ENCODE assay signal across 7 mouse cellular contexts in genomic region chr1:33720231-33720630, GRCm38 (mm10). TPM values are rescaled to one million over a fixed set of nuclear protein-coding genes. Genes with fewer than 3 reads are reported as not detected.
DNase-seq lines count a peak whose midpoint lies in the region; ATAC-seq lines count a peak whose summit lies in the region.

No protein-coding gene starts in this region.

- WGBS in lung, embryonic 15.5 days: under 1% methylated on average over 41 of the region's 41 CpGs
- under 1% methylated on average over 41 of the region's 41 CpGs for WGBS in embryonic facial prominence, embryonic 11.5 days
- WGBS in hindbrain, embryonic 13.5 days: under 1% methylated on average over 40 of the region's 41 CpGs
- WGBS in midbrain, embryonic 16.5 days: under 1% methylated on average over 41 of the region's 41 CpGs

- H3K4me3 ChIP-seq in lung, embryonic 15.5 days: peak overlapping the region; percentile 64
- peak overlapping the region; percentile 71 for H3K4me3 ChIP-seq in embryonic facial prominence, embryonic 11.5 days (ENCODE audit: low read depth, low read length)
- H3K4me3 ChIP-seq in hindbrain, embryonic 13.5 days: peak overlapping the region; percentile 80
- H3K4me3 ChIP-seq in midbrain, embryonic 16.5 days (ENCODE audit: low read depth, low read length): peak overlapping the region; percentile 82

- H3K9me3 ChIP-seq in lung, embryonic 15.5 days: no peaks in the 10 kb centered on the region
- H3K9me3 ChIP-seq in embryonic facial prominence, embryonic 11.5 days (replicated peaks; ENCODE audit: control insufficient read depth, low read length): no peaks in the 10 kb centered on the region
- no peaks in the 10 kb centered on the region for H3K9me3 ChIP-seq in hindbrain, embryonic 13.5 days
- H3K9me3 ChIP-seq in midbrain, embryonic 16.5 days (replicated peaks; ENCODE audit: control insufficient read depth, low read length, poor library complexity, severe bottlenecking): no peaks in the 10 kb centered on the region

- DNase-seq in lung, adult 18-20 months: no peak
- DNase-seq in embryonic facial prominence, embryonic 11.5 days (ENCODE audit: low spot score): peak; percentile 60
- DNase-seq in yolk sac, embryonic 10.5 days (ENCODE audit: low spot score): no peak
- DNase-seq in cerebellum, postnatal 4 days (ENCODE audit: low spot score in 2 of 2): no peak

- no peaks in the 10 kb centered on the region for H3K27me3 ChIP-seq in lung, embryonic 15.5 days
- no peaks in the 10 kb centered on the region for H3K27me3 ChIP-seq in embryonic facial prominence, embryonic 11.5 days (ENCODE audit: control insufficient read depth, insufficient read depth, low read length)
- H3K27me3 ChIP-seq in hindbrain, embryonic 13.5 days: no peaks in the 10 kb centered on the region
- H3K27me3 ChIP-seq in midbrain, embryonic 16.5 days (ENCODE audit: control insufficient read depth, insufficient read depth, low read depth, low read length): no peaks in the 10 kb centered on the region

- peak overlapping the region; percentile 70 for H3K9ac ChIP-seq in lung, embryonic 15.5 days
- peak overlapping the region; percentile 91 for H3K9ac ChIP-seq in embryonic facial prominence, embryonic 11.5 days (replicated peaks; ENCODE audit: low read length)
- peak overlapping the region; percentile 92 for H3K9ac ChIP-seq in hindbrain, embryonic 13.5 days
- H3K9ac ChIP-seq in midbrain, embryonic 16.5 days (ENCODE audit: low read depth, low read length): peak overlapping the region; percentile 87

- H3K27ac ChIP-seq in lung, embryonic 15.5 days: peak overlapping the region; percentile 89
- peak overlapping the region; percentile 85 for H3K27ac ChIP-seq in embryonic facial prominence, embryonic 11.5 days (replicated peaks; ENCODE audit: low read depth, low read length)
- peak overlapping the region; percentile 95 for H3K27ac ChIP-seq in hindbrain, embryonic 13.5 days
- H3K27ac ChIP-seq in midbrain, embryonic 16.5 days (ENCODE audit: low read length): peak overlapping the region; percentile 93

- peaks cover 26% of the 10 kb centered on the region for H3K36me3 ChIP-seq in lung, embryonic 15.5 days
- peaks cover 4% of the 10 kb centered on the region; the same call in 1 of the 2 replicates for H3K36me3 ChIP-seq in embryonic facial prominence, embryonic 11.5 days (replicated peaks; ENCODE audit: control insufficient read depth, insufficient read depth, low read depth, low read length)
- peaks cover 31% of the 10 kb centered on the region for H3K36me3 ChIP-seq in hindbrain, embryonic 13.5 days
- peaks cover 7% of the 10 kb centered on the region for H3K36me3 ChIP-seq in midbrain, embryonic 16.5 days (ENCODE audit: control insufficient read depth, insufficient read depth, low read length)

- ATAC-seq in lung, embryonic 15.5 days (ENCODE audit: borderline replicate concordance, extremely low read depth, low FRiP score, low TSS enrichment): peak; percentile 70; the same call in 1 of the 2 replicates
- ATAC-seq in embryonic facial prominence, embryonic 11.5 days (replicated peaks; ENCODE audit: insufficient number of reproducible peaks, low FRiP score, low TSS enrichment, low read depth): no peak; the same call in 1 of the 2 replicates
- peak; percentile 84 for ATAC-seq in hindbrain, embryonic 13.5 days (ENCODE audit: low FRiP score)
- ATAC-seq in midbrain, embryonic 16.5 days: peak; percentile 78

- peak overlapping the region; percentile 60 for H3K4me2 ChIP-seq in lung, embryonic 15.5 days
- H3K4me2 ChIP-seq in embryonic facial prominence, embryonic 11.5 days (ENCODE audit: low read depth, low read length): peak overlapping the region; percentile 64
- H3K4me2 ChIP-seq in hindbrain, embryonic 13.5 days: peak overlapping the region; percentile 62
- peak overlapping the region; percentile 67 for H3K4me2 ChIP-seq in midbrain, embryonic 16.5 days (ENCODE audit: low read length)

- peaks cover 6% of the 10 kb centered on the region for H3K4me1 ChIP-seq in lung, embryonic 15.5 days
- no peaks in the 10 kb centered on the region for H3K4me1 ChIP-seq in embryonic facial prominence, embryonic 11.5 days (ENCODE audit: control insufficient read depth, insufficient read depth, low read length)
- H3K4me1 ChIP-seq in hindbrain, embryonic 13.5 days (replicated peaks): peaks cover 15% of the 10 kb centered on the region
- H3K4me1 ChIP-seq in midbrain, embryonic 16.5 days (ENCODE audit: control insufficient read depth, insufficient read depth, low read length): peaks cover 15% of the 10 kb centered on the region

RNA-seq across cellular contexts. Expression of gene Rab23, which starts 0.5 kb away (rescaled TPM):
- 23.5 and 23.8 TPM in 2 replicates for polyA plus RNA-seq in lung, embryonic 15.5 days (2015; fragmentation: Nextera tagmentation; extraction: Ambion mirVana)
- polyA plus RNA-seq in embryonic facial prominence, embryonic 11.5 days (2014; fragmentation: Nextera tagmentation; extraction: Ambion mirVana): 28.8 and 33.0 TPM in 2 replicates
- 25.9 and 28.3 TPM in 2 replicates for polyA plus RNA-seq in hindbrain, embryonic 13.5 days (2015; fragmentation: Nextera tagmentation; extraction: Ambion mirVana)
- polyA plus RNA-seq in midbrain, embryonic 16.5 days (2015; fragmentation: Nextera tagmentation; extraction: Ambion mirVana): 33.3 and 35.9 TPM in 2 replicates

RNA-seq across cellular contexts. Expression of gene Bag2, which starts 37.4 kb away (rescaled TPM):
- 42.7 and 42.9 TPM in 2 replicates for polyA plus RNA-seq in lung, embryonic 15.5 days (2015; fragmentation: Nextera tagmentation; extraction: Ambion mirVana)
- polyA plus RNA-seq in embryonic facial prominence, embryonic 11.5 days (2014; fragmentation: Nextera tagmentation; extraction: Ambion mirVana): 46.7 and 49.6 TPM in 2 replicates
- polyA plus RNA-seq in hindbrain, embryonic 13.5 days (2015; fragmentation: Nextera tagmentation; extraction: Ambion mirVana): 17.8 and 17.9 TPM in 2 replicates
- polyA plus RNA-seq in midbrain, embryonic 16.5 days (2015; fragmentation: Nextera tagmentation; extraction: Ambion mirVana): 22.5 and 23.0 TPM in 2 replicates

RNA-seq across cellular contexts. Expression of gene Prim2, which starts 50.6 kb away (rescaled TPM):
- polyA plus RNA-seq in lung, embryonic 15.5 days (2015; fragmentation: Nextera tagmentation; extraction: Ambion mirVana): 39.9 and 45.1 TPM in 2 replicates
- 54.6 and 56.3 TPM in 2 replicates for polyA plus RNA-seq in embryonic facial prominence, embryonic 11.5 days (2014; fragmentation: Nextera tagmentation; extraction: Ambion mirVana)
- 24.2 and 26.1 TPM in 2 replicates for polyA plus RNA-seq in hindbrain, embryonic 13.5 days (2015; fragmentation: Nextera tagmentation; extraction: Ambion mirVana)
- polyA plus RNA-seq in midbrain, embryonic 16.5 days (2015; fragmentation: Nextera tagmentation; extraction: Ambion mirVana): 21.4 and 22.9 TPM in 2 replicates
